Mouse (Mus musculus) kidney, postnatal 0 days (tissue): ENCODE data around the gene Fbxo24. TPM values are rescaled to one million over a fixed set of nuclear protein-coding genes. Genes with fewer than 3 reads are reported as not detected.
A peak's percentile ranks its signal among the peaks of the same experiment; 100 is the strongest.

Source experiments
- ATAC-seq: fragments of 200-750 bp; cut with Nextera tagmentation; replicated peaks from 2 replicates; pipeline ENCODE4 v1.8.0; 2017; ENCODE audit warnings: low read depth, moderate number of reproducible peaks, moderate TSS enrichment, moderate library complexity; ENCODE audit not compliant: low FRiP score
- DNase-seq: peaks from one replicate; pipeline ENCODE4 v3.0.0-alpha.2; 2016; ENCODE audit warnings: low spot score
- H3K27ac ChIP-seq: fragments of 300-500 bp; sonication (generic); 2 replicates; pipeline ENCODE4 v1.5.1; 2014; ENCODE audit warnings: mild to moderate bottlenecking
- H3K27me3 ChIP-seq: fragments of 300-500 bp; sonication (generic); 2 replicates; pipeline ENCODE4 v1.6.1; 2014; ENCODE audit warnings: low read length, mixed read lengths; ENCODE audit not compliant: insufficient read depth
- H3K36me3 ChIP-seq: fragments of 300-500 bp; sonication (generic); 2 replicates; pipeline ENCODE4 v1.6.1; 2014; ENCODE audit warnings: low read length, mixed read lengths; ENCODE audit not compliant: insufficient read depth
- H3K4me1 ChIP-seq: fragments of 300-500 bp; sonication (generic); replicated peaks from 2 replicates; pipeline ENCODE4 v1.6.1; 2014; ENCODE audit warnings: antibody characterized with exemption, low read length, mixed read lengths; ENCODE audit not compliant: insufficient read depth
- H3K4me2 ChIP-seq: fragments of 300-500 bp; sonication (generic); 2 replicates; pipeline ENCODE4 v1.6.1; 2014; ENCODE audit warnings: mild to moderate bottlenecking, low read length, moderate library complexity, mixed read lengths
- H3K4me3 ChIP-seq: fragments of 300-500 bp; sonication (generic); replicated peaks from 2 replicates; pipeline ENCODE4 v1.5.1; 2014; ENCODE audit warnings: low read depth, low read length
- H3K9ac ChIP-seq: fragments of 300-500 bp; sonication (generic); 2 replicates; pipeline ENCODE4 v1.6.1; 2014; ENCODE audit warnings: low read depth, low read length
- H3K9me3 ChIP-seq: fragments of 300-500 bp; sonication (generic); replicated peaks from 2 replicates; pipeline ENCODE4 v1.6.1; 2016; ENCODE audit warnings: low read length, inconsistent platforms, mixed read lengths
- CTCF ChIP-seq: IDR thresholded peaks from 2 replicates; pipeline ENCODE4 v1.5.1; 2016; ENCODE audit warnings: antibody characterized with exemption, low read depth, mild to moderate bottlenecking, moderate library complexity
- WGBS: fragments of 180-500 bp; shearing (Covaris S2); extraction: QIAGEN DNeasy Blood & Tissue Kit; methylation state at CpG from one replicate; pipeline ENCODE4 v1.1.7; 2014; 5-methylcytosine and 5-hydroxymethylcytosine counted together
- polyA plus RNA-seq: library from polyadenylated mRNA; unstranded; fragments of >200 nt; fragmentation: Nextera tagmentation; extraction: Ambion mirVana; gene quantifications from 2 replicates; pipeline ENCODE4 v1.2.1, GENCODE M21; 2015

Fbxo24 gene
- polyA plus RNA-seq, 1 experiment from 2014 or later, result 0.17 TPM

DNA sequence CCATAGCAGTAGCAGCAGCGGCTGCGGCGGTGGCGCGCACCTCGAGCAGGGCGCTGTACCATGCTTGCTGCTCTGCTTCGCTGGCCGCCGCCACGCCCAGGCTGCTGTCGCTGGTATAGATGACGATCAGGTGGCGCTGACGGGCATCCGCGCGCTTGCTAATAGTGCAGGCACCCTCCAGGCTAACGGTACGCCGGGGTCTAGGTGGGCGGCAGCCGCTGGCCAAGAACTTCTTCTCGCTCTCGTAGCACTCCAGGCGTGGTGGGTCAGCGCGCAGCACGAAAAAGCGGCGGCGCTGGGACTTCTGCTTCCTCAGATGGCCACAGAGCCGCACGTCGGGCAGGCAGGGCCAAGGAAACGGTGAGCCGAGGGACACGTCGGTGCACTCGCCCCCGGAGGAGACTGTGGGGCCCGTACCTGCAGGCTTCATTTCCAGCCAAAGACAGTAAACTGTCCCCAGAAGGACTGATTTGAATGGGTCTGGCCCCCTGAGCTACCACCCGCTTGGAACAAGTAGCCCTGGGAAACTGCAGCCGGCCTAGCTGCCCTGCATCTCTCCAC, 16.4 kb upstream of the Fbxo24 start:
- H3K4me1 ChIP-seq, result peaks cover 28% of the 10 kb centered on the region; the same call in 1 of the 2 replicates
- TF ChIP-seq CTCF, result no peak
- H3K27me3 ChIP-seq, result no peaks in the 10 kb centered on the region
- H3K9me3 ChIP-seq, result no peaks in the 10 kb centered on the region
- H3K4me3 ChIP-seq, result peak overlapping the region; percentile 21; the same call in 1 of the 2 replicates
- H3K9ac ChIP-seq, result 0 out of 2 replicates have a peak overlapping the region, but pooled peaks have one; percentile 27
- peak overlapping the region; percentile 59 for H3K4me2 ChIP-seq
- WGBS, result 2% methylated on average over 44 of the region's 44 CpGs
- no peak for ATAC-seq
- no peak for DNase-seq
- H3K27ac ChIP-seq, result no peak overlapping the region
- peaks cover 18% of the 10 kb centered on the region; the same call in 1 of the 2 replicates for H3K36me3 ChIP-seq

GRCm38 (mm10) chr5:137644484-137644883, 15.7 kb upstream of the Fbxo24 start:
- DNase-seq, result no peak
- H3K27me3 ChIP-seq, result no peaks in the 10 kb centered on the region
- TF ChIP-seq CTCF, result no peak
- H3K36me3 ChIP-seq, result peaks cover 24% of the 10 kb centered on the region
- 0 out of 2 replicates have a peak overlapping the region, but pooled peaks have one; percentile 59 for H3K4me2 ChIP-seq
- no peak for ATAC-seq
- no peak overlapping the region for H3K4me3 ChIP-seq
- no peaks in the 10 kb centered on the region for H3K9me3 ChIP-seq
- H3K4me1 ChIP-seq, result peaks cover 26% of the 10 kb centered on the region; the same call in 1 of the 2 replicates
- no peak overlapping the region for H3K9ac ChIP-seq
- no peak overlapping the region for H3K27ac ChIP-seq
- 48% methylated on average over 19 of the region's 19 CpGs for WGBS

DNA sequence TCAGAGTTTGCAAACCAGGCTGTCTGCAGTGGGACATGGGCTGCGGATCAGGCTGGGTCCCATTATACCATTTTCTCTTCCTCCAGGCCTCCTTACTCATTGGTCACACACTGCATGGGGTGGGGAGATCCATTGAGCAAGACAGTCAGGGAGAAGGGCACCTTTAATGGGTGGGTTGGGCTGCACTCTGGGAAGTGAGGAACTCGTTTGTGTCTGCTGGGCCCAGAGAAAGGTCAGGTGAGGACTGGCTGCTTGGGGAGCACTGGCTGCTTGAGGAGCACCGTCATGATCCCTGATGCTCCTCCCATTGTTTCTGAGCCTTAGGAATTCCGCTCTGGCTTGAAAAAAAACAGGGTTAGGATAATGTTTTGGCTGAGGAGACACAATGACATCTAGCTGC, 14.1 kb upstream of the Fbxo24 start:
- ATAC-seq (no peak), DNase-seq (no peak)
- H3K9ac ChIP-seq, result no peak overlapping the region
- H3K9me3 ChIP-seq, result no peaks in the 10 kb centered on the region
- H3K4me3 ChIP-seq, result no peak overlapping the region
- 39% methylated on average over 4 of the region's 4 CpGs for WGBS
- H3K27ac ChIP-seq, result no peak overlapping the region
- no peak overlapping the region for H3K4me2 ChIP-seq
- no peak for TF ChIP-seq CTCF
- no peaks in the 10 kb centered on the region for H3K27me3 ChIP-seq
- H3K4me1 ChIP-seq, result peaks cover 12% of the 10 kb centered on the region; the same call in 1 of the 2 replicates
- H3K36me3 ChIP-seq, result peaks cover 40% of the 10 kb centered on the region

DNA sequence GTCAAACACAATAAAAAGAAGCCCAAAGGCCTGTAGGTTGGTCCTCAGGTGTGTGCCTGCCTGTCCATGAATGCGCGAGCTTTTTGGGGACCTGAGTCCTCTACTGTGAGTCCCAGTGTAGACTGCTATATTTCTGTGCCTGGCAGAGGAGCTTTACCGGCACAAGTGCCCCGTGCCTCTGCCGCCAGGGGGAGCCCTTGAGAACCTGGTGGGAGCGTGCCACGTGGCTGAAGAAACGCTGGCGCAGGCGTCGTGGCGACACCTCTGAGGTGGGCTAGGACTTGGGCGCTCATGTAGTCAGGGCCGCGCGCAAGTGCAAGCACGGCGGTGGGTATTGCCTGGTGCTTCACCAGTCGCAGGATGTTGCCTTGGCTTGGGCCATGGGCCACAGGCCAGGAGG, 12.3 kb upstream of the Fbxo24 start, which contains the start of gene Sap25:
TSS of gene Sap25 (plus strand) at position 281 of the 400 bp plus-strand sequence.
- Histone ChIP-seq H3K4me2 (no peak within 1 kb of the TSS), H3K27ac (no peak within 1 kb of the TSS), H3K4me1 (peaks cover 10% of the 10 kb centered on the region; the same call in 1 of the 2 replicates), H3K4me3 (no peak within 1 kb of the TSS), H3K36me3 (peaks cover 58% of the 10 kb centered on the region), H3K9ac (no peak within 1 kb of the TSS), H3K9me3 (no peaks in the 10 kb centered on the region), H3K27me3 (no peaks in the 10 kb centered on the region)
- TF ChIP-seq CTCF, result peak; percentile 53; the same call in 1 of the 2 replicates
- no peak for DNase-seq
- 89% methylated on average over 19 of the region's 19 CpGs for WGBS
- ATAC-seq, result no peak

DNA sequence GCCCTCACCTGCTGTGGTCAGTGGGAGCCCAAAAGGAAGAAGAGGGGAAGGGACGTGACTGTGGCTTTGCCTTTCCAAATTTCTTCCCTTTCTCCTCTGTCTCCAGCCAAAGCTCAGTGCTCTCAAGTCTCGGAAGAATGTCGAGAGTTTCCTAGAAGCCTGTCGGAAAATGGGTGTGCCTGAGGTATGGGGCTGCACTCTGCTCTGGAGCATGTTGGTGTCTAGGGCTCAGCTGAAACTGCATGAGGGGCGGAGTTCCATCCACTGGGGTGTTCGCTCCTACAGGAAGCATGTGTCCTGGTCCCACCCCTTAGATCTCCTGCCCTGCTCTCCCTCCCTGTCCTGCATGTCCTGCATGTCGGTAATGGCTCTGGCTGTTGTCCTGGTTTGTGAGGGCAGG, 10.7 kb upstream of the Fbxo24 start:
- Histone ChIP-seq H3K27ac (no peak overlapping the region), H3K9me3 (no peaks in the 10 kb centered on the region), H3K36me3 (peaks cover 68% of the 10 kb centered on the region), H3K4me1 (no peaks in the 10 kb centered on the region), H3K27me3 (no peaks in the 10 kb centered on the region), H3K9ac (no peak overlapping the region), H3K4me2 (no peak overlapping the region), H3K4me3 (no peak overlapping the region)
- ATAC-seq (no peak), DNase-seq (no peak)
- 85% methylated on average over 7 of the region's 7 CpGs for WGBS
- no peak for TF ChIP-seq CTCF

DNA sequence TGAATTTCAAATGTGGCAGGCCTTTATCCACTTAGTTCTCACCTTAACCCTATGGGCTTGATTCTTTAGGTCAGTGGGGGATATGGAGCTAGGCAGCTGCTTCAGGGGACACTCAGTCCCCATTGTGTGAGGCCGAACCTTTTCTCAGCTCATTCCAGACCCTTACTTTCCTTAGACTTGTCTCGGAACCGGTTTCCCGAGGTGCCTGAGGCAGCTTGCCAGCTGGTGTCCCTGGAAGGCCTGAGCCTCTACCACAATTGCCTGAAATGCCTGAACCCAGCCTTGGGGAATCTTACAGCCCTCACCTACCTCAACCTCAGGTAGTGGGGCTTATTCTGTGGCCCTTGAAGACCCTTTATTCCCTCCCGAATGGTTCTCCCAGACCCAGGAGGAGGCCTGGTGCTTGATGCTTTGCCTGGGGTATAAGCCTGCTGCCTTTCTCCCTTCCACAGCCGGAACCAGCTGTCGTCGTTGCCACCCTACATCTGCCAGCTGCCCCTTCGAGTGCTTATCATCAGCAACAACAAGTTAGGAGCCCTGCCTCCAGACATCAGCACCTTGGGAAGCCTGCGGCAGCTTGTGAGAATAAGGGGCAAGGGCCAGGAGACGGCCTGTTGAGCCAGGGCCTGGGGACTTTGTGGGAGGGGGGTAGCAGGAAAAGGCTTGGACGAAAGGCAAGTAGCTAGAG, 4.7 kb upstream of the Fbxo24 start:
- Histone ChIP-seq H3K27me3 (no peaks in the 10 kb centered on the region), H3K9ac (no peak overlapping the region), H3K4me1 (peaks cover 23% of the 10 kb centered on the region; the same call in 1 of the 2 replicates), H3K4me2 (no peak overlapping the region), H3K36me3 (peaks cover 46% of the 10 kb centered on the region), H3K4me3 (no peak overlapping the region), H3K27ac (0 out of 2 replicates have a peak overlapping the region, but pooled peaks have one; percentile 19), H3K9me3 (no peaks in the 10 kb centered on the region)
- WGBS, result 73% methylated on average over 12 of the region's 12 CpGs
- TF ChIP-seq CTCF, result no peak
- DNase-seq (no peak), ATAC-seq (no peak)
